Comparison of ENCODE assay signal across 21 mouse cellular contexts in the genomic region with DNA sequence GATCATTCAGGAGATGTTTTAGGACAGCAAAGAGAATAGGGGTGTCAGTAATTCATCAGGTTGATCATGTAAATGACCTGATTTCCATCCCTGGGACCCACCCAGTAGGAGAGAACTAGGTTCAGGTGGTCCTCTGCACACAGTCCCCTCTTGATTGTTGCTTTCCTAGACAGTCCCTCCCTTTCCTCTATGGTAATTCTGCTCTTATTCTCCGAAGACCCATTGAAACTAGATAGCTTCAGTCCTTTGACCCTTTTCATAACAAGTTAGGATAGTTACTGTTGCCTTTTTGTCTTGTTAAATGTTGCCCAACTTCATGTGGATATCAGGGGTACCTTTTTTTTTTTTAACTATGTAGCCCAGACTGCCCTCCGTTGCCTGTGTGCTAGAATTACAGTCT. TPM values are rescaled to one million over a fixed set of nuclear protein-coding genes. Genes with fewer than 3 reads are reported as not detected.
"Had no signal": no experiment of that assay in that cellular context is flagged by ENCODE, and none has a peak within 500 bp of the region (broad histone marks: within the 10 kb centered on the region; RNA-seq: fewer than 3 reads in every experiment).

No protein-coding gene starts in this region.

- H3K27ac ChIP-seq: limb, embryonic 12.5 days; liver, embryonic 14.5 days; midbrain, embryonic 10.5 days; midbrain, embryonic 15.5 days; neural tube, embryonic 12.5 days; stomach, embryonic 15.5 days had no signal

- H3K36me3 ChIP-seq: stomach, embryonic 15.5 days had no signal

- H3K4me3 ChIP-seq: limb, embryonic 12.5 days; midbrain, embryonic 10.5 days; midbrain, embryonic 15.5 days; neural tube, embryonic 12.5 days; stomach, embryonic 15.5 days had no signal

- H3K4me2 ChIP-seq: limb, embryonic 12.5 days; lung, embryonic 14.5 days; midbrain, embryonic 15.5 days; neural tube, embryonic 12.5 days; stomach, embryonic 15.5 days had no signal

- H3K9me3 ChIP-seq: limb, embryonic 12.5 days; midbrain, embryonic 10.5 days; midbrain, embryonic 15.5 days; neural tube, embryonic 12.5 days; stomach, embryonic 15.5 days had no signal

- H3K27me3 ChIP-seq: limb, embryonic 12.5 days; midbrain, embryonic 15.5 days; neural tube, embryonic 12.5 days; stomach, embryonic 15.5 days had no signal

- ATAC-seq: intestine, embryonic 16.5 days; midbrain, embryonic 15.5 days had no signal

- H3K9ac ChIP-seq: limb, embryonic 12.5 days; liver, embryonic 14.5 days; lung, embryonic 14.5 days; midbrain, embryonic 15.5 days; neural tube, embryonic 12.5 days; stomach, embryonic 15.5 days had no signal

- DNase-seq: kidney, adult 2 months; kidney, postnatal 25 days; lung, embryonic 14.5 days; lung, postnatal 10 days; lung, postnatal 4 days; thymus, adult 2 months; thymus, postnatal 36 days had no signal

RNA-seq across cellular contexts. Expression of gene Fam25c, which starts 38.9 kb away (rescaled TPM):
- total RNA-seq: layer of hippocampus, adult 18-20 months; layer of hippocampus, postnatal 10 days; left cerebral cortex, postnatal 36 days; megakaryocyte, adult 5-6 weeks; monocyte, adult 5-6 weeks; neutrophil, adult 5-6 weeks had no signal
- polyA plus RNA-seq: intestine, embryonic 16.5 days; limb, embryonic 12.5 days; lung, embryonic 14.5 days; midbrain, embryonic 10.5 days; midbrain, embryonic 15.5 days; neural tube, embryonic 12.5 days; testis, adult 2 months had no signal

RNA-seq across cellular contexts. Expression of gene Sncg, which starts 58.2 kb away (rescaled TPM):
- total RNA-seq: megakaryocyte, adult 5-6 weeks; monocyte, adult 5-6 weeks; neutrophil, adult 5-6 weeks had no signal

RNA-seq across cellular contexts. Expression of gene Mmrn2, which starts 58.9 kb away (rescaled TPM):
- total RNA-seq: megakaryocyte, adult 5-6 weeks; monocyte, adult 5-6 weeks; neutrophil, adult 5-6 weeks had no signal
